10 mouse cellular contexts compared by ENCODE assay signal in genomic region chr6:71269686-71270050, GRCm38 (mm10). TPM values are rescaled to one million over a fixed set of nuclear protein-coding genes. Genes with fewer than 3 reads are reported as not detected.
"Had no signal": no experiment of that assay in that cellular context is flagged by ENCODE, and none has a peak within 500 bp of the region (broad histone marks: within the 10 kb centered on the region; RNA-seq: fewer than 3 reads in every experiment).

No protein-coding gene starts in this region.

RNA-seq across cellular contexts. Expression of gene Smyd1, which starts 52.4 kb away (rescaled TPM):
- total RNA-seq: monocyte, adult 5-6 weeks had no signal

RNA-seq across cellular contexts. Expression of gene Cd8b1, which starts 52.9 kb away (rescaled TPM):
- total RNA-seq: layer of hippocampus, postnatal 25 days; left cerebral cortex, adult 2 months; left cerebral cortex, postnatal 14 days had no signal
- polyA plus RNA-seq: limb, embryonic 15.5 days; liver, embryonic 12.5 days; lung, embryonic 14.5 days; midbrain, embryonic 11.5 days; midbrain, embryonic 15.5 days; neural tube, embryonic 13.5 days had no signal
